ENCODE assay signal across 17 mouse cellular contexts in the genomic region with DNA sequence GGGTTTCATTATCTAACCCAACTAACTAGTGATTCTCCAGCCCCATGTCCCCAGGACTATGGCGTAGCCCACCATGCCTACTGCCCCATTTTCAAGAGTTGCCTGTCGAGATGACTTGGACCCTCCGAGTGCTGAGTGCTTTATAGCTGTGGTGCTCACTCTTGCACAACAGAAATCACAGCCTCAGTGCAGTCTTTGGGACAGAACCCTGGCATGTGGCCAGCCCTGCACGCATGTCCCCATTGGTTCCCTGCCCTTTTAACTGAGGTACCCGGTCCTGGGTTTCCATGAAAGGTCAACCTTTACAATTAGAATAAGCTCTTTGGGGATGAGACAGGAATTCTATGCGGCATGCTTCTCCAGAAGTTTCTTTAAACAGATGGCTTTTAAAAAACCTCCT.
DNase-seq lines count a peak whose midpoint lies in the region; ATAC-seq and TF ChIP-seq lines count a peak whose summit lies in the region.
"Had no signal": no experiment of that assay in that cellular context is flagged by ENCODE, and none has a peak within 500 bp of the region (broad histone marks: within the 10 kb centered on the region; RNA-seq: fewer than 3 reads in every experiment).

No protein-coding gene starts in this region.

- no peak overlapping the region for H3K27ac ChIP-seq in liver, embryonic 11.5 days (ENCODE audit: low read depth, low read length)
- H3K27ac ChIP-seq in liver, postnatal 0 days (ENCODE audit: low read depth) = no peak overlapping the region
- H3K27ac ChIP-seq in intestine, embryonic 16.5 days (ENCODE audit: low read length) = no peak overlapping the region
- H3K27ac ChIP-seq: embryonic facial prominence, embryonic 10.5 days; liver, embryonic 15.5 days; midbrain, embryonic 10.5 days; stomach, embryonic 15.5 days had no signal

- no peak for ATAC-seq in liver, embryonic 11.5 days (replicated peaks; ENCODE audit: low FRiP score)
- no peak for ATAC-seq in liver, postnatal 0 days
- no peak for ATAC-seq in intestine, embryonic 16.5 days
- ATAC-seq: forebrain, postnatal 0 days; hindbrain, embryonic 16.5 days had no signal

- peak; percentile 16 to 24 for DNase-seq in heart, postnatal 10 days
- DNase-seq in heart, adult 8-10 months (ENCODE audit: low spot score) = no peak
- peak; percentile 27 for DNase-seq in liver
- no peak for DNase-seq in liver, embryonic 11.5 days (ENCODE audit: low spot score)
- DNase-seq in liver, postnatal 0 days = peak; percentile 53
- DNase-seq in lung, postnatal 14 days = peak; percentile 53
- DNase-seq: forebrain, postnatal 0 days; left cerebral cortex, postnatal 4 days; right cerebral cortex, adult 18-20 months had no signal

- peaks cover 20% of the 10 kb centered on the region for H3K4me1 ChIP-seq in liver, embryonic 11.5 days (replicated peaks; ENCODE audit: control insufficient read depth, insufficient read depth, low read length)
- H3K4me1 ChIP-seq in liver, postnatal 0 days (ENCODE audit: insufficient read depth) = peaks cover 24% of the 10 kb centered on the region
- H3K4me1 ChIP-seq in intestine, embryonic 16.5 days (ENCODE audit: control insufficient read depth, insufficient read depth, low read length) = peaks cover 7% of the 10 kb centered on the region

- TF ChIP-seq EP300 in liver, postnatal 0 days (IDR thresholded peaks at IDR 0.05; ENCODE audit: low read depth) = no peak

- no peaks in the 10 kb centered on the region for H3K27me3 ChIP-seq in liver, embryonic 11.5 days (replicated peaks; ENCODE audit: control insufficient read depth, insufficient read depth, low read length)
- H3K27me3 ChIP-seq in liver, postnatal 0 days (ENCODE audit: insufficient read depth, low read length) = no peaks in the 10 kb centered on the region
- no peaks in the 10 kb centered on the region for H3K27me3 ChIP-seq in intestine, embryonic 16.5 days (replicated peaks; ENCODE audit: control insufficient read depth, insufficient read depth, low read length)
- H3K27me3 ChIP-seq: heart, embryonic 15.5 days; stomach, embryonic 15.5 days had no signal

- 77% methylated on average over 6 of the region's 6 CpGs for WGBS in liver, embryonic 11.5 days
- 54% methylated on average over 6 of the region's 6 CpGs for WGBS in liver, postnatal 0 days (ENCODE audit: insufficient replicate concordance)
- WGBS in intestine, embryonic 16.5 days = 78% methylated on average over 6 of the region's 6 CpGs

- no peak overlapping the region for H3K4me2 ChIP-seq in liver, embryonic 11.5 days
- H3K4me2 ChIP-seq in liver, postnatal 0 days (ENCODE audit: low read depth, low read length) = no peak overlapping the region
- H3K4me2 ChIP-seq in intestine, embryonic 16.5 days (ENCODE audit: low read depth, low read length) = no peak overlapping the region
- H3K4me2 ChIP-seq: heart, embryonic 15.5 days; liver, embryonic 15.5 days; stomach, embryonic 15.5 days had no signal

- H3K9ac ChIP-seq in liver, embryonic 11.5 days (ENCODE audit: low read depth, low read length) = no peak overlapping the region
- no peak overlapping the region for H3K9ac ChIP-seq in liver, postnatal 0 days (replicated peaks)
- no peak overlapping the region for H3K9ac ChIP-seq in intestine, embryonic 16.5 days (ENCODE audit: low read depth, low read length)
- H3K9ac ChIP-seq: forebrain, postnatal 0 days; heart, embryonic 15.5 days; liver, embryonic 15.5 days; stomach, embryonic 15.5 days had no signal

- no peak for TF ChIP-seq CTCF in liver, postnatal 0 days (IDR thresholded peaks at IDR 0.05; ENCODE audit: low read depth)

- no peaks in the 10 kb centered on the region for H3K36me3 ChIP-seq in liver, embryonic 11.5 days (ENCODE audit: control insufficient read depth, insufficient read depth, low read length)
- H3K36me3 ChIP-seq in liver, postnatal 0 days (replicated peaks; ENCODE audit: insufficient read depth, low read length) = no peaks in the 10 kb centered on the region
- H3K36me3 ChIP-seq in intestine, embryonic 16.5 days (ENCODE audit: control insufficient read depth, insufficient read depth, low read length) = no peaks in the 10 kb centered on the region
- H3K36me3 ChIP-seq: embryonic facial prominence, embryonic 10.5 days; heart, embryonic 15.5 days; liver, embryonic 15.5 days; midbrain, embryonic 10.5 days; stomach, embryonic 15.5 days had no signal

- no peaks in the 10 kb centered on the region for H3K9me3 ChIP-seq in liver, embryonic 11.5 days (ENCODE audit: control insufficient read depth, low read length)
- no peaks in the 10 kb centered on the region for H3K9me3 ChIP-seq in liver, postnatal 0 days (ENCODE audit: low read length)
- H3K9me3 ChIP-seq in intestine, embryonic 16.5 days (ENCODE audit: control insufficient read depth, low read length) = no peaks in the 10 kb centered on the region
- H3K9me3 ChIP-seq: embryonic facial prominence, embryonic 10.5 days; heart, embryonic 15.5 days; liver, embryonic 15.5 days; midbrain, embryonic 10.5 days; stomach, embryonic 15.5 days had no signal

- no peak overlapping the region for H3K4me3 ChIP-seq in liver, embryonic 11.5 days (ENCODE audit: low read depth, low read length)
- H3K4me3 ChIP-seq in liver, postnatal 0 days (ENCODE audit: low read depth, low read length) = no peak overlapping the region
- H3K4me3 ChIP-seq in intestine, embryonic 16.5 days (ENCODE audit: low read length) = no peak overlapping the region
- H3K4me3 ChIP-seq: embryonic facial prominence, embryonic 10.5 days; erythroblast, embryonic 14.5 days; heart, embryonic 15.5 days; liver, embryonic 15.5 days; midbrain, embryonic 10.5 days; stomach, embryonic 15.5 days had no signal

- intact Hi-C loops in heart, postnatal 10 days (cut with DNase I) = no loop called here

Comparison
In these comparisons a context has a peak if more than half of its experiments do, and no peak if none do; other contexts are left out.
1. DNase-seq: peak in heart, postnatal 10 days (2 of 2), liver (single experiment), liver, postnatal 0 days (single experiment) and lung, postnatal 14 days (single experiment); none in heart, adult 8-10 months (single experiment) and liver, embryonic 11.5 days (single experiment).